Mouse (Mus musculus): ENCODE measurements around the gene Fabp7. TPM values are rescaled to one million over a fixed set of nuclear protein-coding genes. Genes with fewer than 3 reads are reported as not detected.

Fabp7 gene
- polyA plus RNA-seq, 1 experiment from 2014 or later, result 2.7 TPM

DNA sequence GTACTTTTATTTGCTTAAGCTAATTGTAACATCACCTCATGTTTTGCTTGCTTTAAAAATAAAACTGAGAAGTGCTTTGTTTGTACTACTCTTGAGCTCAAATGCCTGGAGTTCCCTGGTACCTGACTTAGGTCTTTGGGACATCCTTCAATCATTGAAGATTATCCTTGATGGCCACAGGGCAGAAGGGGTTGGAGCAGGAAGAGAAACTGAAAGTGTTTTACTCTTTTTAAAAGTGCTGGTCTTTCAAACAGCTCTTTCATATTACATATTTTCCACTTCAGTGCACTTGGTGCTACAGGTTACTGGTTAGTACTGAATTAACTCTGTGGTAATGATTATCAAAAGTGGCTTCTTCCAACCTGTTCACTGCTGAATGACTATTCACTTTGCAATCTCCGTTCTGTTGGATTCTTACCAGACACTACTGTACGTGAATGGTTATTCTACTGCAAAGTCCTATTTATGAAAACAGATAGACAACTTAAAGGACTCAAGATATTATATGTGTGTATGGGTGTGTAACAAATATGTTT lies 29.4 kb upstream of the Fabp7 start:
- DNase-seq (ENCODE audit: low spot score), result no peak
- Histone ChIP-seq H3K9me3 (ENCODE audit: control insufficient read depth, low read length) (no peaks in the 10 kb centered on the region), H3K4me2 (ENCODE audit: low read depth, severe bottlenecking) (no peak overlapping the region), H3K36me3 (ENCODE audit: control insufficient read depth, insufficient read depth, low read length) (no peaks in the 10 kb centered on the region), H3K27me3 (ENCODE audit: control insufficient read depth, insufficient read depth, low read length) (no peaks in the 10 kb centered on the region), H3K4me1 (ENCODE audit: control insufficient read depth, insufficient read depth, low read length) (no peaks in the 10 kb centered on the region), H3K9ac (ENCODE audit: low read length) (no peak overlapping the region), H3K27ac (replicated peaks; ENCODE audit: low read depth, low read length) (no peak overlapping the region), H3K4me3 (ENCODE audit: low read depth, low read length) (no peak overlapping the region)
- WGBS, result 90% methylated on average over 2 of the region's 2 CpGs
- no peak for ATAC-seq (ENCODE audit: insufficient number of reproducible peaks, low FRiP score, low TSS enrichment, low read depth)

DNA sequence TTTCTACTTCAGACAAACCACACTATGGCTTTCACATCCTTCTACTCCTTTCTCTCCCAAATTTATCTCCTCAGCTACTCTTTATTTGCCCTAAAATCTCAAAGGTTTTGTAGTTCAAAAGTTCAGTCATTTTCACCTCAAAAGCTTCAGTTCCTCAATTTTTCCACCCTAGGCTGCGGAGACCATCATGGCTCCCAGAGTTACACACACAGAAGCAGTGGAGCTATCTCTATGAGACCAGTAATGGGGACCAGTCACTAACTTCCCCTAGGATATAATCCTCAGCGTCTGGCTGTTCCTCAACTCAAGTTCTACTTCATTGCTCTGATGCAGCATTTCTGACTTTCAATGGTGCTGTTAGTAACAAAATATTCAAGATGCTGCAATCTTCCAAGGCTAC lies 25.7 kb upstream of the Fabp7 start:
- H3K9ac ChIP-seq (ENCODE audit: low read length), result no peak overlapping the region
- no peaks in the 10 kb centered on the region for H3K4me1 ChIP-seq (ENCODE audit: control insufficient read depth, insufficient read depth, low read length)
- H3K27me3 ChIP-seq (ENCODE audit: control insufficient read depth, insufficient read depth, low read length), result no peaks in the 10 kb centered on the region
- 89% methylated on average over 2 of the region's 2 CpGs for WGBS
- ATAC-seq (ENCODE audit: insufficient number of reproducible peaks, low FRiP score, low TSS enrichment, low read depth), result no peak
- no peaks in the 10 kb centered on the region for H3K9me3 ChIP-seq (ENCODE audit: control insufficient read depth, low read length)
- H3K36me3 ChIP-seq (ENCODE audit: control insufficient read depth, insufficient read depth, low read length), result no peaks in the 10 kb centered on the region
- no peak for DNase-seq (ENCODE audit: low spot score)
- H3K4me2 ChIP-seq (ENCODE audit: low read depth, severe bottlenecking), result no peak overlapping the region
- H3K27ac ChIP-seq (replicated peaks; ENCODE audit: low read depth, low read length), result no peak overlapping the region
- no peak overlapping the region for H3K4me3 ChIP-seq (ENCODE audit: low read depth, low read length)

DNA sequence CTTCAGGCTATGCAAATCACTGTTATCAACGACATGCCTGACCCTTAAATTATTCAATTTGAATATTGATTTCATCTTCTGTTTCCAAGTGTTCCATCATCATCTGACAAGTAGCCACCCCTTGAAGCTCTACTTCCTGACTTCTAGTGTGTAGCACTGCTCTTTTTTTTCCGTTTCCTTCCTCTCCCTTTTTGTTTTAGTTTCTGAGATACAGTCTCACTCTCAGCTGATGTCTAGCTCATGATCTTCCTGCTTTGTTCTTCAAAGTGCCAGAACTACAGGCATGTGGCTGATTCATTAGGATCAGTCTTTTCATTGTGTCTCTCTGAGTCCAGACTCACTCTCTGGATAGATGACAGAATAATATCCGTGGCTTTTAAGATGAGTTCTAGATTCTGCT lies 24.0 kb upstream of the Fabp7 start:
- H3K4me3 ChIP-seq (ENCODE audit: low read depth, low read length), result no peak overlapping the region

DNA sequence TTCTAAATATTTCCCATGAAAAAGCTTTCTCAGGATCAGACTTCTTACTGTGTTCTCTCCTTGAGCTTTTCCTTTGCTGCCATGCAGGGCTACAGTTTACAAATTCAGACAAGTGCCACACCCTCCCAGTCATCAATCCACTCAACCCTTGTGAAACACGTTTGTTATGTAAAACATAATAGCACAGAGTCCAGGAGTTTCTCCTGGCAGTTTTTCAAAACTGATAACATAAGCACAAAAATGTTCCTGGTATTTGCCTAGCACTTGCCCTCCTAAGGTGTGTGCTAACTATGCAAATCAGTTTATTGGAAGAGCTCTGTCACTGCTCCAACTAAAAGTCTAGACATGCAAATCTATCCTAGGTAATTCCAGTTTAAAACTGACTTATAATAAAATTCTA lies 21.6 kb upstream of the Fabp7 start:
- H3K27me3 ChIP-seq (ENCODE audit: control insufficient read depth, insufficient read depth, low read length), result no peaks in the 10 kb centered on the region
- H3K36me3 ChIP-seq (ENCODE audit: control insufficient read depth, insufficient read depth, low read length), result no peaks in the 10 kb centered on the region
- no peak for ATAC-seq (ENCODE audit: insufficient number of reproducible peaks, low FRiP score, low TSS enrichment, low read depth)
- no peak for DNase-seq (ENCODE audit: low spot score)
- no peak overlapping the region for H3K9ac ChIP-seq (ENCODE audit: low read length)
- H3K27ac ChIP-seq (replicated peaks; ENCODE audit: low read depth, low read length), result no peak overlapping the region
- H3K9me3 ChIP-seq (ENCODE audit: control insufficient read depth, low read length), result no peaks in the 10 kb centered on the region
- no peak overlapping the region for H3K4me3 ChIP-seq (ENCODE audit: low read depth, low read length)
- no peaks in the 10 kb centered on the region for H3K4me1 ChIP-seq (ENCODE audit: control insufficient read depth, insufficient read depth, low read length)
- no peak overlapping the region for H3K4me2 ChIP-seq (ENCODE audit: low read depth, severe bottlenecking)
- 37% methylated on average over 1 of the region's 1 CpGs for WGBS

More for the DNA sequence above, 24.0 kb upstream of the Fabp7 start:
- Histone ChIP-seq H3K36me3 (ENCODE audit: control insufficient read depth, insufficient read depth, low read length) (no peaks in the 10 kb centered on the region), H3K4me1 (ENCODE audit: control insufficient read depth, insufficient read depth, low read length) (no peaks in the 10 kb centered on the region), H3K4me2 (ENCODE audit: low read depth, severe bottlenecking) (no peak overlapping the region), H3K27ac (replicated peaks; ENCODE audit: low read depth, low read length) (no peak overlapping the region), H3K9me3 (ENCODE audit: control insufficient read depth, low read length) (no peaks in the 10 kb centered on the region), H3K9ac (ENCODE audit: low read length) (no peak overlapping the region), H3K27me3 (ENCODE audit: control insufficient read depth, insufficient read depth, low read length) (no peaks in the 10 kb centered on the region)
- DNase-seq (ENCODE audit: low spot score) (no peak), ATAC-seq (ENCODE audit: insufficient number of reproducible peaks, low FRiP score, low TSS enrichment, low read depth) (no peak)
- 72% methylated on average over 3 of the region's 3 CpGs for WGBS

DNA sequence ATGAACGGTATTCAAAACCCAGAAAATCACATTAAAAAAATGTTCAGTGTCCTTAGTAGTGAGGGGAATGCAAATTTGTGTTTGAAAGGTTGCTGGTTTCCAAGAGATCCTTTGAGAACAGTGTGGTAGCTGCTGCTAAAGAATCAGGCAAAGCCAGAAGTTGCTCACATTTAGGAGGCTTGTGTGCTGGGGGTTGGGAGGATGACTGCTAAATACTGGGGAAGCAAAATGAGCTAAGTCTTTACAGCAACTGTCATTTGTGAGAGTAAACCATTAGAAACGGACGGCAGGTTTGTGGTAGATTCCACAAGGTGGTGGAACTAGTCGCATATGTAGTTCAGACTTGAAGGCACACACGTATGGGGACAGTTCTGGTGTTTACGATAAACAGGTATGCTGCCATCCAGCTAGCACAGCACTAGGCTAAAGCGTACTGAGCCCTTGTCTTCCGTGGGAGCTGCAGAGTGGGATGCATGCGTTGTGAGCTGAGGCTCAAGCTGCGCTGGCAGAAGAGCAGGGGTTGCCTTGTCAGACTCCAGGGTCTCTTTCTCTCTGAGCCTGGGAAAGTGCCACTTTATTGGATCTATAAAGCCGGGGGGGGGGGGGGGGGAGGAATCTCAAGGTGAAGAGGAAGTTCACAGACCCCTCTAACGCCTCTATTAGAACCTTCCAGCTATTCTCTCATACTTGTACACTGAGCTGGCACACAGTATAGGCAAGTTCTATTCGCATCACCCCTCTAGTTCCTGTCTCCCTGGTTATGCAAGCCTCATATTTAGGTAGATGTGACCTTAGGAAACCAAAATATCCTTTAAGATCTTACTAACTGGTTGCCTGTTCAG lies 1.2 kb upstream of the Fabp7 start:
- DNase-seq (ENCODE audit: low spot score), result no peak
- no peaks in the 10 kb centered on the region for H3K36me3 ChIP-seq (ENCODE audit: control insufficient read depth, insufficient read depth, low read length)

DNA sequence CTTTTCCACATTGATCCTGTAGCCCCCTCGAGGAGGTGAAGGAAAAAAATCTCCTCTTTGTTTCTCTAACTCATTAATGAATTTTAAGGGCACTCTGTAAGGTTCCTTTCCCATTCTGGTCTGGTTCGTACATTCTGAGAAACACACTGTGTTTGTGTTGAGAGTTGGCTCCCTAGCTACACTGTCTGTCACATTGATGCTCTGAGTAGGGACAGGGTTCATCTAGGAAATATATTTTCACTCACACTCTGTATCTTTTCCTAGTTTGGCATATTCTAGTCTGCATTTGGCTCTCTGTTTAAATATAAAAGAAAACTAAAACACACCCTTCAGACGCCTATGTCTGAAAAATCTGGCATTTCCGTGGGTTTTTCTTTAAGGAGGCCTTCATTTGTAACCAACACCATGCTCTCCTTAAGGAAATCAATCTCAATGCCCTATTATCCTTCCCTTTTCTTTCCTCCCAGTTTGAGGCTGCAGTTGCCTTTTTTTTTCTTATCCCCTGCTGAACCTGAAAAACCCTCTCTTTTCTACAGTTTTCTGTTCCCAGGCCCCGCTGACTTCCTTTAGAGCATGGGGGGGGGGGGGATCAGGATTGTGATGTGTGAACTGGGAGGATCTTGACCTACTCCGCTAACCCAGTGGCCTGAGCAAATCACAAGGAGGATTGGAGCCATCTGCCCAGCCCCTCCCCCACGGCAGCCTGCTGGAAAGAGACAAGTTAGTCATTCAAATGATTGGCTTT lies 378 bp upstream of the Fabp7 start:
- H3K36me3 ChIP-seq (ENCODE audit: control insufficient read depth, insufficient read depth, low read length), result no peaks in the 10 kb centered on the region
- H3K27me3 ChIP-seq (ENCODE audit: control insufficient read depth, insufficient read depth, low read length), result no peaks in the 10 kb centered on the region
- ATAC-seq (ENCODE audit: insufficient number of reproducible peaks, low FRiP score, low TSS enrichment, low read depth) (no peak), DNase-seq (ENCODE audit: low spot score) (peak; percentile 25)
- H3K27ac ChIP-seq (replicated peaks; ENCODE audit: low read depth, low read length), result no peak overlapping the region
- H3K4me3 ChIP-seq (ENCODE audit: low read depth, low read length), result no peak overlapping the region
- WGBS, result 21% methylated on average over 7 of the region's 7 CpGs
- no peak overlapping the region for H3K4me2 ChIP-seq (ENCODE audit: low read depth, severe bottlenecking)
- no peaks in the 10 kb centered on the region for H3K9me3 ChIP-seq (ENCODE audit: control insufficient read depth, low read length)
- no peak overlapping the region for H3K9ac ChIP-seq (ENCODE audit: low read length)
- H3K4me1 ChIP-seq (ENCODE audit: control insufficient read depth, insufficient read depth, low read length), result no peaks in the 10 kb centered on the region

More for the DNA sequence above, 1.2 kb upstream of the Fabp7 start:
- WGBS, result 40% methylated on average over 12 of the region's 13 CpGs
- H3K9ac ChIP-seq (ENCODE audit: low read length), result no peak overlapping the region
- no peaks in the 10 kb centered on the region for H3K27me3 ChIP-seq (ENCODE audit: control insufficient read depth, insufficient read depth, low read length)
- no peak overlapping the region for H3K27ac ChIP-seq (replicated peaks; ENCODE audit: low read depth, low read length)
- H3K9me3 ChIP-seq (ENCODE audit: control insufficient read depth, low read length), result no peaks in the 10 kb centered on the region
- H3K4me3 ChIP-seq (ENCODE audit: low read depth, low read length), result no peak overlapping the region
- H3K4me1 ChIP-seq (ENCODE audit: control insufficient read depth, insufficient read depth, low read length), result no peaks in the 10 kb centered on the region
- ATAC-seq (ENCODE audit: insufficient number of reproducible peaks, low FRiP score, low TSS enrichment, low read depth), result no peak
- H3K4me2 ChIP-seq (ENCODE audit: low read depth, severe bottlenecking), result no peak overlapping the region

DNA sequence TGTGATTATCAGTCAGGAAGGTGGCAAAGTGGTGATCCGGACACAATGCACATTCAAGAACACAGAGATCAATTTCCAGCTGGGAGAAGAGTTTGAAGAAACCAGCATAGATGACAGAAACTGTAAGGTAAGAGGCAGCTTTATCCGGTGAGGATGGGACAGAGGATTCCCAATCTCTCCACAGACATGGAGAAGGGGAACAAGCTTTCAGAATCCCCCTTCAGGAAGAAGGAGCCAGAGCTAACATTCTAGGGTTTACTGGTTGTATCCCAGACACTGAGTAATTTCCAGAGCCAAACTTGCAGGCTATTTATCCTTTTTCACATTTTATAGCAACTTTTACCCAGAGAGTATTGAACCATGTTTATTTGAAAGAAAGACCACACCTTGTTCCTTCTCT lies 871 bp downstream of the Fabp7 start:
- H3K4me2 ChIP-seq (ENCODE audit: low read depth, severe bottlenecking), result no peak overlapping the region

DNA sequence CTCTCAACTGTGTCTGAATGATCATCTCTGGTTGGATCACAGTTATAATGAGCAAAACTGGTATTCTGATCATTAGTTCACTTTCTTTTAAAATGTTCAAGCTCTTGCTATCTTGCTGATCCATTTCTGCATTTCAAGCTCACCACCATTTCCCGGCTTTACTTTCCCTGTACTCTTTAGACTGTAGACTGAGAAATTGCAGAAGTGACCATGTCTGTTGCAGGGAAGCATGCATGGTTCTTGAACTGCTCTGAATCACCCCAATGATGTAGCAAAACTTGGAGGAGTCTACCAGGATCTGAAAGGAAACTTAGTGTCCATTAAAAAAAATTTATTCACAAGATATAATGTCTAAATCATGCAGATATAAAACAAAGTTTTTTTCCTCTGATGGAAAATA lies 8.3 kb downstream of the Fabp7 start:
- WGBS, result 96% methylated on average over 1 of the region's 1 CpGs
- no peak overlapping the region for H3K9ac ChIP-seq (ENCODE audit: low read length)
- no peak for ATAC-seq (ENCODE audit: insufficient number of reproducible peaks, low FRiP score, low TSS enrichment, low read depth)

More for the DNA sequence above, 871 bp downstream of the Fabp7 start:
- WGBS, result 54% methylated on average over 2 of the region's 2 CpGs
- Histone ChIP-seq H3K9ac (ENCODE audit: low read length) (no peak overlapping the region), H3K9me3 (ENCODE audit: control insufficient read depth, low read length) (no peaks in the 10 kb centered on the region), H3K27ac (replicated peaks; ENCODE audit: low read depth, low read length) (no peak overlapping the region), H3K27me3 (ENCODE audit: control insufficient read depth, insufficient read depth, low read length) (no peaks in the 10 kb centered on the region), H3K4me1 (ENCODE audit: control insufficient read depth, insufficient read depth, low read length) (no peaks in the 10 kb centered on the region), H3K36me3 (ENCODE audit: control insufficient read depth, insufficient read depth, low read length) (no peaks in the 10 kb centered on the region), H3K4me3 (ENCODE audit: low read depth, low read length) (no peak overlapping the region)
- DNase-seq (ENCODE audit: low spot score) (no peak), ATAC-seq (ENCODE audit: insufficient number of reproducible peaks, low FRiP score, low TSS enrichment, low read depth) (no peak)

More for the DNA sequence above, 8.3 kb downstream of the Fabp7 start:
- H3K27me3 ChIP-seq (ENCODE audit: control insufficient read depth, insufficient read depth, low read length), result no peaks in the 10 kb centered on the region
- no peak overlapping the region for H3K4me3 ChIP-seq (ENCODE audit: low read depth, low read length)
- no peak overlapping the region for H3K4me2 ChIP-seq (ENCODE audit: low read depth, severe bottlenecking)
- DNase-seq (ENCODE audit: low spot score), result no peak
- no peaks in the 10 kb centered on the region for H3K36me3 ChIP-seq (ENCODE audit: control insufficient read depth, insufficient read depth, low read length)
- no peak overlapping the region for H3K27ac ChIP-seq (replicated peaks; ENCODE audit: low read depth, low read length)
- no peaks in the 10 kb centered on the region for H3K9me3 ChIP-seq (ENCODE audit: control insufficient read depth, low read length)
- peaks cover 4% of the 10 kb centered on the region; the same call in 1 of the 2 replicates for H3K4me1 ChIP-seq (ENCODE audit: control insufficient read depth, insufficient read depth, low read length)

Measured in limb, embryonic 11.5 days (tissue).